Mouse (Mus musculus) adrenal gland, postnatal 36 days (tissue): ENCODE measurements around the gene D5Ertd577e. TPM values are rescaled to one million over a fixed set of nuclear protein-coding genes. Genes with fewer than 3 reads are reported as not detected.
"Not testable (repeated sequence)": the region's sequence is repeated elsewhere in the genome, so short reads cannot be mapped to it uniquely, and the experiment has no call there.

Experiments used
- DNase-seq, 2 experiments: peaks; one replicate each; pipeline ENCODE4 v3.0.0; 2021; ENCODE audit warnings: mixed read lengths in 1 of 2
- long read RNA-seq, 2 experiments: library from polyadenylated mRNA; stranded (forward); transcript quantifications; one replicate each; pipeline ENCODE4 v2.0.0; 2021; ENCODE audit warnings: borderline sequencing depth in 2 of 2
- total RNA-seq, 2 experiments: library from RNA; stranded (reverse); gene quantifications; 2 replicates each; pipeline ENCODE4 v1.2.3; 2021

The D5Ertd577e gene
- total RNA-seq: not detected
- long read RNA-seq, experiment 1: 0 reads
- long read RNA-seq, experiment 2: 0 reads

DNA sequence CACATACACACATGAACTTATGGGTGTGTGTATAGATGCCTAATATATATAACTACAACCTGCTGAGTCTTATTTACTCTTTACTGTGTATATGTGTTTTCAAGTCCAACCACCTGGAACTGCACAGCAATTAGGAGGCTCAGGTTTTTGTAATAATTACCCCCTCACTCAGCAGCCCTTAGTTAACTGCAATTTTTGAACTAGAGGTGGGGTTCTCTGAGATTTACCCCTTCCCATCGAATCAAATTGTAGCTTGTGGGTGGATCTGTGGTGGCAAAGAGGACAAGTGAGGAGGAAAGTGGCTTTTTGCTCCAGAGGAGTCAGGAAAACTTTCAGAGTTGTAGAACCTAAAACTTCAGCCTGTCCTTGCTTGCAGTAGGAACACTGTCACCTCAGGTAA is at the start of gene D5Ertd577e:
Gene D5Ertd577e (plus strand): TSS at position 301 of the 400 bp plus-strand sequence.
- not testable (repeated sequence) for DNase-seq

DNA sequence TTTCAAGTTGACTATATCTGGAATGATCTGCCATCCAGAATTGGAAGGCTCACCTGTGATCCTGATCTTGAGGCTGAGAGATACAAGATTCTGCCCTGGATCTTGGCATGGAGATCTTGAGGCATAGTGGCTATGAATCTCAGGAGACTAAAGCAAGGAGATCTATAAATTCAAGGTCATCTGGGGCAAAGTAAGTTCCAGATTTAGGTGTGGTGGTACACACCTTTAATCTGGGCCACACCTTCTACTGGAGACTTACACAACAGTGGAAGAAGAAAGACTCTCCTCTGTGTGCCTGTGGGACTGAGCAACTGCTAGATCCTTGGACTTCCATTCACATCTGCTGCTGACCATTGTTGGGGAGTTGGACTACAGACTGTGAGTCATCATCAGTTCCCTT is 53.9 kb downstream of the D5Ertd577e start, which contains the start of gene Gm3286:
Gene Gm3286 (plus strand): TSS at position 301 of the 400 bp plus-strand sequence.
- DNase-seq: not testable (repeated sequence)

Other genes starting within 250 kb of the D5Ertd577e start
- not detected for gene Gm10424, start 184.0 kb upstream of the D5Ertd577e start, total RNA-seq
- gene Gm3259, start 150.9 kb upstream of the D5Ertd577e start, total RNA-seq: not detected
- gene Gm3286, start 54.0 kb downstream of the D5Ertd577e start, total RNA-seq: not detected
- not detected for gene Gm7971, start 138.1 kb downstream of the D5Ertd577e start, total RNA-seq